Comparison of ENCODE assay signal across 10 mouse cellular contexts in genomic region chr19:6384954-6385353, GRCm38 (mm10). TPM values are rescaled to one million over a fixed set of nuclear protein-coding genes. Genes with fewer than 3 reads are reported as not detected.
DNase-seq lines count a peak whose midpoint lies in the region; ATAC-seq and TF ChIP-seq lines count a peak whose summit lies in the region.
"Had no signal": no experiment of that assay in that cellular context is flagged by ENCODE, and none has a peak within 500 bp of the region (broad histone marks: within the 10 kb centered on the region; RNA-seq: fewer than 3 reads in every experiment).

No protein-coding gene starts in this region.

- peaks cover 33% of the 10 kb centered on the region for H3K4me1 ChIP-seq in embryonic facial prominence, embryonic 15.5 days
- H3K4me1 ChIP-seq in heart, embryonic 10.5 days = peaks cover 65% of the 10 kb centered on the region
- H3K4me1 ChIP-seq in small intestine, adult 2 months (ENCODE audit: control insufficient read depth, insufficient read depth, insufficient read length, low read length) = peaks cover 9% of the 10 kb centered on the region
- peaks cover 16% of the 10 kb centered on the region; the same call in 1 of the 2 replicates for H3K4me1 ChIP-seq in forebrain, embryonic 13.5 days

- no peak for TF ChIP-seq POLR2A in small intestine, adult 2 months (IDR thresholded peaks at IDR 0.05; ENCODE audit: low read depth, low read length)

- no peak for TF ChIP-seq CTCF in small intestine, adult 2 months (IDR thresholded peaks at IDR 0.05; ENCODE audit: extremely low read depth, insufficient read length, insufficient replicate concordance, low read depth, low read length)

- peak; percentile 31 for DNase-seq in kidney, postnatal 10 days
- DNase-seq in kidney, adult 9 months = no peak
- DNase-seq in heart, embryonic 10.5 days (ENCODE audit: low spot score) = no peak
- no peak for DNase-seq in thymus, postnatal 36 days
- DNase-seq: thymus, adult 18-20 months had no signal

- H3K27ac ChIP-seq in embryonic facial prominence, embryonic 15.5 days (replicated peaks) = no peak overlapping the region
- peak overlapping the region; percentile 88 for H3K27ac ChIP-seq in heart, embryonic 10.5 days
- H3K27ac ChIP-seq in small intestine, adult 2 months (ENCODE audit: insufficient read depth, low read depth, low read length) = no peak overlapping the region; the same call in 1 of the 2 replicates
- H3K27ac ChIP-seq in forebrain, embryonic 13.5 days = no peak overlapping the region
- H3K27ac ChIP-seq: liver, embryonic 12.5 days had no signal

- H3K9ac ChIP-seq in embryonic facial prominence, embryonic 15.5 days = no peak overlapping the region
- H3K9ac ChIP-seq in forebrain, embryonic 13.5 days = no peak overlapping the region
- H3K9ac ChIP-seq: liver, embryonic 12.5 days had no signal

- no peaks in the 10 kb centered on the region for H3K36me3 ChIP-seq in embryonic facial prominence, embryonic 15.5 days
- H3K36me3 ChIP-seq in heart, embryonic 10.5 days = peaks cover 43% of the 10 kb centered on the region
- no peaks in the 10 kb centered on the region for H3K36me3 ChIP-seq in small intestine, adult 2 months (ENCODE audit: control insufficient read depth, insufficient read depth, low read length)
- H3K36me3 ChIP-seq in forebrain, embryonic 13.5 days (ENCODE audit: poor library complexity, severe bottlenecking) = peaks cover under 1% of the 10 kb centered on the region; the same call in 1 of the 2 replicates
- H3K36me3 ChIP-seq: liver, embryonic 12.5 days had no signal

- no peak for ATAC-seq in embryonic facial prominence, embryonic 15.5 days (ENCODE audit: insufficient number of reproducible peaks, low FRiP score, low TSS enrichment, low read depth)
- no peak for ATAC-seq in forebrain, embryonic 13.5 days
- ATAC-seq: liver, embryonic 12.5 days had no signal

- H3K27me3 ChIP-seq in embryonic facial prominence, embryonic 15.5 days = 0 out of 2 replicates have a peak, but pooled peaks cover 4% of the 10 kb centered on the region
- peaks cover 29% of the 10 kb centered on the region; the same call in 1 of the 2 replicates for H3K27me3 ChIP-seq in heart, embryonic 10.5 days (ENCODE audit: insufficient read depth, poor library complexity, severe bottlenecking)
- H3K27me3 ChIP-seq in small intestine, adult 2 months (ENCODE audit: control insufficient read depth, insufficient read depth, low read length) = no peaks in the 10 kb centered on the region
- 0 out of 2 replicates have a peak, but pooled peaks cover 2% of the 10 kb centered on the region for H3K27me3 ChIP-seq in forebrain, embryonic 13.5 days

- H3K4me3 ChIP-seq in embryonic facial prominence, embryonic 15.5 days (replicated peaks) = 0 out of 2 replicates have a peak overlapping the region, but pooled peaks have one; percentile 1
- peak overlapping the region; percentile 59 for H3K4me3 ChIP-seq in heart, embryonic 10.5 days
- H3K4me3 ChIP-seq in small intestine, adult 2 months (ENCODE audit: low read depth, low read length) = peak overlapping the region; percentile 14
- no peak overlapping the region for H3K4me3 ChIP-seq in forebrain, embryonic 13.5 days
- H3K4me3 ChIP-seq: liver, embryonic 12.5 days had no signal

- no peaks in the 10 kb centered on the region for H3K9me3 ChIP-seq in embryonic facial prominence, embryonic 15.5 days (replicated peaks)
- no peaks in the 10 kb centered on the region for H3K9me3 ChIP-seq in heart, embryonic 10.5 days
- no peaks in the 10 kb centered on the region for H3K9me3 ChIP-seq in forebrain, embryonic 13.5 days (replicated peaks)
- H3K9me3 ChIP-seq: G1E; liver, embryonic 12.5 days had no signal

- H3K4me2 ChIP-seq in embryonic facial prominence, embryonic 15.5 days (replicated peaks) = 0 out of 2 replicates have a peak overlapping the region, but pooled peaks have one; percentile 3
- H3K4me2 ChIP-seq in forebrain, embryonic 13.5 days = no peak overlapping the region
- H3K4me2 ChIP-seq: liver, embryonic 12.5 days had no signal

- 56% methylated on average over 11 of the region's 11 CpGs for WGBS in embryonic facial prominence, embryonic 15.5 days
- 46% methylated on average over 11 of the region's 11 CpGs for WGBS in heart, embryonic 10.5 days
- 75% methylated on average over 11 of the region's 11 CpGs for WGBS in small intestine, adult 2 months
- 90% methylated on average over 11 of the region's 11 CpGs for WGBS in forebrain, embryonic 13.5 days

RNA-seq across cellular contexts. Expression of gene Pygm, which starts 0.8 kb away (rescaled TPM):
- 35.6 and 38.9 TPM in 2 replicates for polyA plus RNA-seq in embryonic facial prominence, embryonic 15.5 days (2015; fragmentation: Nextera tagmentation; extraction: Ambion mirVana)
- 103 and 214 TPM in 2 replicates for polyA plus RNA-seq in heart, embryonic 10.5 days (2016; fragmentation: Nextera tagmentation; extraction: Ambion mirVana)
- polyA plus RNA-seq in small intestine, adult 2 months (2012; rRNA removed) = 3.2 and 5.0 TPM in 2 replicates
- 2.0 and 2.1 TPM in 2 replicates for polyA plus RNA-seq in forebrain, embryonic 13.5 days (2015; fragmentation: Nextera tagmentation; extraction: Ambion mirVana)

RNA-seq across cellular contexts. Expression of gene Rasgrp2, which starts 14.2 kb away (rescaled TPM):
- 39.9 and 45.0 TPM in 2 replicates for polyA plus RNA-seq in embryonic facial prominence, embryonic 15.5 days (2015; fragmentation: Nextera tagmentation; extraction: Ambion mirVana)
- 59.9 and 61.6 TPM in 2 replicates for polyA plus RNA-seq in heart, embryonic 10.5 days (2016; fragmentation: Nextera tagmentation; extraction: Ambion mirVana)
- polyA plus RNA-seq in small intestine, adult 2 months (2012; rRNA removed) = 38.3 and 40.9 TPM in 2 replicates
- 21.1 and 25.1 TPM in 2 replicates for polyA plus RNA-seq in forebrain, embryonic 13.5 days (2015; fragmentation: Nextera tagmentation; extraction: Ambion mirVana)

RNA-seq across cellular contexts. Expression of gene Sf1, which starts 21.5 kb away (rescaled TPM):
- 132 and 145 TPM in 2 replicates for polyA plus RNA-seq in embryonic facial prominence, embryonic 15.5 days (2015; fragmentation: Nextera tagmentation; extraction: Ambion mirVana)
- 129 and 146 TPM in 2 replicates for polyA plus RNA-seq in heart, embryonic 10.5 days (2016; fragmentation: Nextera tagmentation; extraction: Ambion mirVana)
- 99.0 and 171 TPM in 2 replicates for polyA plus RNA-seq in small intestine, adult 2 months (2012; rRNA removed)
- 134 and 139 TPM in 2 replicates for polyA plus RNA-seq in forebrain, embryonic 13.5 days (2015; fragmentation: Nextera tagmentation; extraction: Ambion mirVana)

RNA-seq across cellular contexts. Expression of gene Nrxn2, which starts 33.6 kb away (rescaled TPM):
- 1.7 and 1.8 TPM in 2 replicates for polyA plus RNA-seq in embryonic facial prominence, embryonic 15.5 days (2015; fragmentation: Nextera tagmentation; extraction: Ambion mirVana)
- polyA plus RNA-seq in heart, embryonic 10.5 days (2016; fragmentation: Nextera tagmentation; extraction: Ambion mirVana) = 0.10 and 1.1 TPM in 2 replicates
- polyA plus RNA-seq in small intestine, adult 2 months (2012; rRNA removed) = 2.0 and 2.9 TPM in 2 replicates
- polyA plus RNA-seq in forebrain, embryonic 13.5 days (2015; fragmentation: Nextera tagmentation; extraction: Ambion mirVana) = 16.9 and 18.1 TPM in 2 replicates

RNA-seq across cellular contexts. Expression of gene Map4k2, which starts 44.0 kb away (rescaled TPM):
- 15.6 and 16.7 TPM in 2 replicates for polyA plus RNA-seq in embryonic facial prominence, embryonic 15.5 days (2015; fragmentation: Nextera tagmentation; extraction: Ambion mirVana)
- 12.5 and 15.0 TPM in 2 replicates for polyA plus RNA-seq in heart, embryonic 10.5 days (2016; fragmentation: Nextera tagmentation; extraction: Ambion mirVana)
- polyA plus RNA-seq in small intestine, adult 2 months (2012; rRNA removed) = 41.0 and 77.3 TPM in 2 replicates
- polyA plus RNA-seq in forebrain, embryonic 13.5 days (2015; fragmentation: Nextera tagmentation; extraction: Ambion mirVana) = 11.3 and 15.4 TPM in 2 replicates
